Mouse (Mus musculus) Muller cell, postnatal 12 days (primary cell): ENCODE measurements around the gene Atp6v0a1.
"Not testable (repeated sequence)": the region's sequence is repeated elsewhere in the genome, so short reads cannot be mapped to it uniquely, and the experiment has no call there.

Source experiments
- DNase-seq: peaks from one replicate; pipeline ENCODE4 v3.0.0-alpha.2; 2015; ENCODE audit errors: inconsistent ontology term

The Atp6v0a1 gene

DNA sequence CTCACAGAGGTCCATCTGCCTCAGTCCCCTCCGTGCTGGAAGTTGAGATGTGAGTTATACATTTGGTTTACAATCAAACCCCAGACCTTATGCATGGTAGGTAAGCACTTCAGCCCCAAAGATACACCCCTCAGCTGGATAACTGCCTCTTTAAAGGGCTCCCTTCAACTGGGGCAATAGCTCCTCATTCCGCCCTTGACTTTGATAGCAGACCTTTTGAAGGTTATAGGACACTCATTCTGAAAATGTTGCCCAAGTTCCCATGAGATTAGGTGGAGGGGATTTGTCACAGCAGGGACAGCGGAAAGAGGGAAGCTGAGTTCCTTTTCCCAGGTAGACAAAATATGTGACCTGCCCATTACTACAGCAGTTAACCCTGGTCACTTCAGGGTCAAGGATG, 28.0 kb upstream of the Atp6v0a1 start:
- DNase-seq = no peak

- no peak for DNase-seq
Observed at GRCm38 (mm10) chr11:100982087-100982486, 27.2 kb upstream of the Atp6v0a1 start.

DNA sequence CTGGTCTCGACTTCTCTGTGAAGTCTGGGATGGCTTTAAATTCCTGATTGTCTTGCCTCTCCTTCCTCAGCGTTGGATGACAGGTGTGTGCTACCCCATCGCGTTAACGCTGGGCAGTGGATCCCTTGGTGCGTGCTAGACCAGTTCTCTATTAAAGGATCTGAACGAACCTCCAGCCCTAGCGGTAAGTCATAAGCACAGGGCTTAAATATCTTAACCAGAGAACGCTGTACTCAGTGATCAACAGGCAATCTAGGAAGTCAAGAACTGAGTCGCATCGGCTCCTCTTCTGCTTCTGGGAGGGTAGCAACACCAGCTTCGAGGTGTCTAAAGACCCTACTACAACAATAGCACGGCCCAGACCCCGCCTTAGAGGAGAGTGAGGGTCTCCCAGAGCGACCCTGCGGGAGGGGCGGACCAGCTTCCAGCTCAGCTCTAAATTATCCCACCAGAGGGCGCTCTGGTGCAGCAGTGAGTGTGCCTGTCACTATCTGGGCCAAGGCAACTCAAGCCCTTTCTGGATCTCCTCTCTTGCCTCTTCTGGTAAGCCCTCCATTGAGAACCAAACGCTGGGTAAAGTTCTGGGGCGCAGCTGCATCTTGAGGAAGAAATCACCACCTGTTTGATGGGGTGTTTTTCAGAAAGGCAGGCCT, 26.0 kb upstream of the Atp6v0a1 start:
- peak; percentile 73 for DNase-seq

DNA sequence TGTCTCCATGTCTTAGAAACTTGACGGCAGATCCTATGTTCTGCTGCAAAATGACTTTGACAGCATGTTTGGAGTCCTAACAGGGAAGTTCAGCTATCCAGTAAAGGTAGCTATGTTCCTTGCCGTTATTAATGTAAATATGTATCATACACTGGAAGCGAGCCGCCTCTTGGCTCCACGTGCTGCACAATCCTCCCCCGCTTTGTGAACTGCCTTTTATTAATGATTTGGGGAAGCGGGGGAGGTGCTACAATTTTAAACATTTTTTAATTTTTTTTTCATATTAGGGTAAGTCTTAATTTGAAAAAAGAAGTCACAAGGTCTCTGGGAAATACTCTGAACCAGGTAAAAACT, 25.5 kb upstream of the Atp6v0a1 start:
- DNase-seq = no peak

- no peak for DNase-seq
Observed at GRCm38 (mm10) chr11:100985607-100986006, 23.6 kb upstream of the Atp6v0a1 start.

- DNase-seq = no peak
Observed at GRCm38 (mm10) chr11:100988674-100989073, 20.6 kb upstream of the Atp6v0a1 start.

- no peak for DNase-seq
Observed at GRCm38 (mm10) chr11:100989666-100990065, 19.6 kb upstream of the Atp6v0a1 start.

GRCm38 (mm10) chr11:100991027-100991534, 18.2 kb upstream of the Atp6v0a1 start:
- no peak for DNase-seq

DNA sequence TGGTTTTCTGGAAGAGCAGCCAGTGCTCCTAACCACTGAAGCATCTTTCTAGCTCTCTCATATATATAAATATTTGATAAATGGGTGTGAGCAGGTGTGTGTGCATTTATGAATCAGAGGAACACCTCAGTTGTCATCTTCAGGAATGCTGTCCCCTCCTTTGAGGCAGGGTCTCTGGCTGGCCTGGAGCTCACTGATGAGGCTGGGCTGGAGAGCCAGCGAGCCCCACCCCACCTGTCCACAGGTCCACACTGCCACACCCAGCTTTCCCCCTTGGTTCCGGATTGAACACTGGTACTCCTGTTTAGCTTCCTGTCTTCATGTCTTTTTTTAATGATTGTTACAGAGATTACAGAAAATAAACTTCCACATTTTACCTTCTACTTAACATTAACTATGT, 15.8 kb upstream of the Atp6v0a1 start:
- DNase-seq = no peak

GRCm38 (mm10) chr11:100994233-100994632, 15.0 kb upstream of the Atp6v0a1 start:
- DNase-seq = no peak

DNA sequence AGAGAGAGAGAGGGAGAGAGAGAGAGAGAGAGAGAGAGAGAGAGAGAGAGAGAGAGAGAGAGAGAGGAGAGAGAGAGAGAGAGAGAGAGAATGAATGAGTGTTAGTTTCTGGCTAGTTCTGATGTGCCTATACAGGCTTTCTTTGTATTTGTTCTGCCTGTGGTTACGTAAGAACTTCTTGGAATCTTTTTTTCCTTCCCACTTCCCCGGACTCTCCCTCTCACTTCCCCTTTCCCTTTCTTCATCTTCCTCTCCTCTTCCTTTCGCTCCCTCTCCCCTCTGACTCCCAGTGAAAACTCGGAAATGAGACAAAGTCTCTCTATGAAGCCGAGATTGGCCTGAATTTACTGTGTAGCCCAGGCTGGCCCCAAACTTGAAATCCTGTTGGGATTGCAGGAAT, 14.6 kb upstream of the Atp6v0a1 start:
- no peak for DNase-seq

- no peak for DNase-seq
Observed at GRCm38 (mm10) chr11:100996501-100996900, 12.8 kb upstream of the Atp6v0a1 start.

DNA sequence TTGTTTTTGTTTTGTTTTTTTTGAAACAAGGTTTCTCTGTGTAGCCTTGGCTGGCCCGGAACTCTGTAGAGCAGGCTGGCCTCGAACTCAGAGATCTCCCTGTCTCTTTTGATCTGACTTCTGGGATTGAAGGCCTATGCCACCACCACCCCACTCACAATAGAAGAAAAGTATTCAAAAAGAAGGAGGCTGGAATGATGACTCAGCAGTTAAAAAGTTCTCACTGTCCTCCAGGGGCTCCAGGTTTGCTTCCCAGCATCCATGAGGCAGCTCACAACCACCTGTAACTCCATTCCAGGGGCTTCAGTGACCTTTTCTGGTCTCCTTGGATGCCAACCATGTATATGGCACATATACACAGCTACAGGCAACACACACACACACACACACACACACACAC, 10.4 kb upstream of the Atp6v0a1 start:
- DNase-seq = no peak

GRCm38 (mm10) chr11:100999254-100999653, 10.0 kb upstream of the Atp6v0a1 start:
- no peak for DNase-seq

DNA sequence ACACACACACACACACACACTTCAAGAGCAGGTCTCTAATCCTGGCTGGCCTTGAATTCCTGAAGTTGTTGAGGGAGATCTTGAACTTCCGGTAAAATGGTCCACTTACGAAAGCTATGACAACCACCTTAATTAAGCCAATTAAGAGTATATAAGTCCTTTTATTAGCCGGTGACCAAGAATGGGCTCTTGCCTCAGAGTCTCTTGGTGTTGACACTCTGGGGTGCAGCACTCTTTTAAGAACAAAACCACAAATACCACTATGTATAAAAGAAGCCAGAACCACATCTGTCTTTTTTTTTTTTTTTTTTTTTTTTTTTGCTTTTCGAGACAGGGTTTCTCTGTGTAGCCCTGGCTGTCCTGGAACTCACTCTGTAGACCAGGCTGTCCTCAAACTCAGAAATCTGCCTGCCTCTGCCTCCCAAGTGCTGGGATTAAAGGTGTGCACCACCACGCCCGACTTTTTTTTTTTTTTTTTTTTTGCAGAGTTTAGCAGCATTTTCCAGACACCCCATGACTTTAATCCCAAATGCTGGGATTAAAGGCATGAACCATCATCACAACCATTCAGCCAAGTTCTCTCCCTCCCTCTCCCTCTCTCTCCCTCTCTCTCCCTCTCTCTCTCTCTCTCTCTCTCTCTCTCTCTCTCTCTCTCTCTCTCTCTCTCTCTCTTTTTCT, 7.2 kb upstream of the Atp6v0a1 start:
- DNase-seq = not testable (repeated sequence)

GRCm38 (mm10) chr11:101003025-101003685, 6.1 kb upstream of the Atp6v0a1 start:
- peak; percentile 83 for DNase-seq

- peak; percentile 14 for DNase-seq
Observed at GRCm38 (mm10) chr11:101008206-101009045, 826 bp upstream of the Atp6v0a1 start.

DNA sequence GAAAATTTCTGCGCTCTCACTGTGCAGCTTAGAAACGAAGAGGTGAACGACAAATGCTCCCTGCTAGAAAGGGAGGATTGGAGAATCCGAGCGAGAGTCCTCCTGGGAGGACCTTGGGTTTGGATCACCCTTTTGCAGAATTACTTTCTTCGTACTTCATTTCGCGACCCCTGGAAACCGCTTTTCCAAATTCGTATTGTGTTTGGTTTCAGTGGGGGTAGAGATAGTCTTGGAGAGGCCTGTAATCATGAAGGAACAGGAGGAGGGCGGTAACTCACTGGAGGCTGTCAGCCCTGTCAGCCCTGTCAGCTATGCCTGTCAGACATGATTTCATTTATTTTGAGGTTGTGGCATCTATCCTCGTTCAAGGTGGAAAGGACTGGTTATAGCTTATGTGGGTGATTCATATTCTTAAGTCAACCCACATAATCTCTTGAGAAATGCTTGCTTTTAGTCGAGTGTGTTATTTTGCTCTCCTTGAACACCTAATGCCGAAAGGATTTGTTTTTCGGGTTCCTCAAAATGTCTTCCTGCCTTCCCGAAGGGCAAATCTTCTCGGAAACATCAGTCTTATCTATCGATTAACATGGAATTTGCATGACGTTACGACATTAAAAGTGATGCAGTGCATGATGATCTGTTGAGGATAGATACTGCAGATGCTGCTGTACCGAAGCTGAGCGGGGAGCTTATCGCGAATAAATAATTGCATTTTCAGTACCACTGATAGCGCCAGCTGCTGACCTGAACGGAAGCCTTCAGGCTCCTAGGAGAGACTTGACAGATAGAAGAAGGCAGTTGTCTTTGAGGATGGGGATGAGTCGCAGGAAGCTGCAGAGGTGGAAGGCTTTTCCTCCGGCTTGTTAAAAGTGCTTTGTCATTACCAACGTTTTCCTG, 884 bp downstream of the Atp6v0a1 start:
- peak; percentile 59 for DNase-seq

GRCm38 (mm10) chr11:101011641-101012040, 2.4 kb downstream of the Atp6v0a1 start:
- no peak for DNase-seq

DNA sequence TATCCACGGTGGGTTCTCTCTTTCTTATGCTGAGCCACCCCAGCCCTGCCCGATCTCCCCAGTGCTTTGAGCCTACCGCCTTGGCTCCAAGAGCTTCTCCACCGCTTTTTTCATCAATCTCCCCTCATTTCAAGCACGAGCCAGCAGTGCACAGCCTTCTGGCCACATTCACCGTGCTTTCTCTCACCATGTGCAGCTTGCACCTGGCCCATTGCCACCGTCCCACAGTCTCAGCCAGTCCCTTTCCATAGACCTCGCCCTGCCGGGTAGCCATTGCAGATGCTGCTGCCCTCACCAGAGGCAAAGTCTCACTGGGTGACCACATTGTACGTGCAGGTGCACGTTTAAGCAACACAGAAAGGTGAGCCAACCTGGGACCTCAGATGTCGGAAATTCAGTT, 14.1 kb downstream of the Atp6v0a1 start:
- DNase-seq = no peak

DNA sequence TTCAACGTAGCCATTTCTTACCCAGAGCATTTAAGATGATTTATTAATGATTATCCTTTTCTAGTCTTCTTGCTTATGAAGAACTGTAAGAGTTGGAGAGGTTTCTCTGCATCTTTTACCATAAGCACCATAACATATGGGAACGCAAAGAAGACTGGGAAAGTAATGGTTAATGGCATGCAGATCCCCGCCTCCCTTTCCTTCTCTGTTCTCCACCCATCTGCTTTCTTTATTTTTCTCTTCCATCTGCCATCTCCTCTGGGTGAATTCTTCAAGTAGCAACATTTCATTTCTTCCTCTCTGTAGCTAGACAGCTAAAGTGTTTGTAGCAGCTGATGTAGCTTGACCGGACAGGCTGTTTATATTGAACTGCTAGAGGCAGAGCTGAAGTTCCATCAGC, 14.7 kb downstream of the Atp6v0a1 start:
- no peak for DNase-seq
